Mouse (Mus musculus): ENCODE measurements around the gene Cit.

Cit gene

GRCm38 (mm10) chr5:116009884-116010627, 165.0 kb downstream of the Cit start:
- no peak for DNase-seq (ENCODE audit: low spot score)

- no peak for DNase-seq (ENCODE audit: low spot score)
These were observed 166.6 kb downstream of the Cit start for GRCm38 (mm10) chr5:116011700-116012099.

- DNase-seq (ENCODE audit: low spot score), result no peak
These were observed 167.4 kb downstream of the Cit start for GRCm38 (mm10) chr5:116012503-116012902.

GRCm38 (mm10) chr5:116013821-116014220, 168.7 kb downstream of the Cit start:
- no peak for DNase-seq (ENCODE audit: low spot score)

GRCm38 (mm10) chr5:116014237-116014636, 169.2 kb downstream of the Cit start:
- DNase-seq (ENCODE audit: low spot score), result no peak

- no peak for DNase-seq (ENCODE audit: low spot score)
These were observed 171.5 kb downstream of the Cit start for GRCm38 (mm10) chr5:116016542-116016941.

- no peak for DNase-seq (ENCODE audit: low spot score)
These were observed 172.3 kb downstream of the Cit start for GRCm38 (mm10) chr5:116017391-116017790.

- no peak for DNase-seq (ENCODE audit: low spot score)
These were observed 173.1 kb downstream of the Cit start for GRCm38 (mm10) chr5:116018196-116018595.

- no peak for DNase-seq (ENCODE audit: low spot score)
These were observed 173.7 kb downstream of the Cit start for GRCm38 (mm10) chr5:116018784-116019183.

GRCm38 (mm10) chr5:116019371-116019770, 174.3 kb downstream of the Cit start:
- no peak for DNase-seq (ENCODE audit: low spot score)

- DNase-seq (ENCODE audit: low spot score), result no peak
These were observed 176.5 kb downstream of the Cit start for GRCm38 (mm10) chr5:116021552-116021951.

GRCm38 (mm10) chr5:116022131-116022530, 177.1 kb downstream of the Cit start:
- DNase-seq (ENCODE audit: low spot score), result no peak

- no peak for DNase-seq (ENCODE audit: low spot score)
These were observed 177.7 kb downstream of the Cit start for GRCm38 (mm10) chr5:116022658-116023200.

- peak; percentile 51 for DNase-seq (ENCODE audit: low spot score)
These were observed 178.2 kb downstream of the Cit start for GRCm38 (mm10) chr5:116023251-116023661.

- no peak for DNase-seq (ENCODE audit: low spot score)
These were observed 178.8 kb downstream of the Cit start for GRCm38 (mm10) chr5:116023821-116024284.

GRCm38 (mm10) chr5:116024327-116024739, 179.3 kb downstream of the Cit start, which contains the start of gene Prkab1:
Gene Prkab1 (minus strand): TSS chr5:116024508.
- DNase-seq (ENCODE audit: low spot score), result peak; percentile 90

GRCm38 (mm10) chr5:116026107-116026506, 181.0 kb downstream of the Cit start:
- DNase-seq (ENCODE audit: low spot score), result no peak

- DNase-seq (ENCODE audit: low spot score), result no peak
These were observed 181.5 kb downstream of the Cit start for GRCm38 (mm10) chr5:116026561-116026960.

GRCm38 (mm10) chr5:116029071-116029470, 184.0 kb downstream of the Cit start:
- no peak for DNase-seq (ENCODE audit: low spot score)

- DNase-seq (ENCODE audit: low spot score), result no peak
These were observed 185.6 kb downstream of the Cit start for GRCm38 (mm10) chr5:116030566-116031189.

GRCm38 (mm10) chr5:116031190-116031577, 186.1 kb downstream of the Cit start:
- DNase-seq (ENCODE audit: low spot score), result peak; percentile 42

- no peak for DNase-seq (ENCODE audit: low spot score)
These were observed 191.4 kb downstream of the Cit start for GRCm38 (mm10) chr5:116036465-116036864.

GRCm38 (mm10) chr5:116037731-116038130, 192.7 kb downstream of the Cit start:
- DNase-seq (ENCODE audit: low spot score), result no peak
